Mouse (Mus musculus): ENCODE results near the gene Shisa8.

Shisa8 gene

GRCm38 (mm10) chr15:82203090-82203489, 9.5 kb downstream of the Shisa8 start:
- no peak for DNase-seq

GRCm38 (mm10) chr15:82202086-82202485, 10.5 kb downstream of the Shisa8 start:
- no peak for DNase-seq

- no peak for DNase-seq
Observed at GRCm38 (mm10) chr15:82199546-82199945, 13.1 kb downstream of the Shisa8 start.

GRCm38 (mm10) chr15:82198342-82198741, 14.3 kb downstream of the Shisa8 start:
- no peak for DNase-seq

GRCm38 (mm10) chr15:82197937-82198336, 14.7 kb downstream of the Shisa8 start:
- no peak for DNase-seq

- no peak for DNase-seq
Observed at GRCm38 (mm10) chr15:82197246-82197750, 15.3 kb downstream of the Shisa8 start.

GRCm38 (mm10) chr15:82196300-82196699, 16.3 kb downstream of the Shisa8 start:
- no peak for DNase-seq

- no peak for DNase-seq
Observed at GRCm38 (mm10) chr15:82192617-82193016, 20.0 kb downstream of the Shisa8 start.

- no peak for DNase-seq
Observed at GRCm38 (mm10) chr15:82188481-82189240, 24.0 kb downstream of the Shisa8 start.

- no peak for DNase-seq
Observed at GRCm38 (mm10) chr15:82187924-82188323, 24.7 kb downstream of the Shisa8 start.

- DNase-seq = no peak
Observed at GRCm38 (mm10) chr15:82187401-82187800, 25.2 kb downstream of the Shisa8 start.

GRCm38 (mm10) chr15:82186931-82187330, 25.7 kb downstream of the Shisa8 start:
- DNase-seq = no peak

- no peak for DNase-seq
Observed at GRCm38 (mm10) chr15:82186131-82186530, 26.5 kb downstream of the Shisa8 start.

- DNase-seq = no peak
Observed at GRCm38 (mm10) chr15:82185062-82185783, 27.4 kb downstream of the Shisa8 start.

GRCm38 (mm10) chr15:82184656-82185055, 28.0 kb downstream of the Shisa8 start:
- DNase-seq = no peak

- DNase-seq = no peak
Observed at GRCm38 (mm10) chr15:82184183-82184582, 28.4 kb downstream of the Shisa8 start.

- DNase-seq = no peak
Observed at GRCm38 (mm10) chr15:82183596-82183995, 29.0 kb downstream of the Shisa8 start.

GRCm38 (mm10) chr15:82182311-82182710, 30.3 kb downstream of the Shisa8 start:
- DNase-seq = no peak

- no peak for DNase-seq
Observed at GRCm38 (mm10) chr15:82181131-82181530, 31.5 kb downstream of the Shisa8 start.

- DNase-seq = no peak
Observed at GRCm38 (mm10) chr15:82177743-82178290, 34.8 kb downstream of the Shisa8 start.

- no peak for DNase-seq
Observed at GRCm38 (mm10) chr15:82175091-82175490, 37.5 kb downstream of the Shisa8 start.

GRCm38 (mm10) chr15:82172648-82173047, 40.0 kb downstream of the Shisa8 start:
- no peak for DNase-seq

Data from right cerebral cortex, adult 18-20 months (tissue).